9 mouse cellular contexts compared by ENCODE assay signal in the genomic region with DNA sequence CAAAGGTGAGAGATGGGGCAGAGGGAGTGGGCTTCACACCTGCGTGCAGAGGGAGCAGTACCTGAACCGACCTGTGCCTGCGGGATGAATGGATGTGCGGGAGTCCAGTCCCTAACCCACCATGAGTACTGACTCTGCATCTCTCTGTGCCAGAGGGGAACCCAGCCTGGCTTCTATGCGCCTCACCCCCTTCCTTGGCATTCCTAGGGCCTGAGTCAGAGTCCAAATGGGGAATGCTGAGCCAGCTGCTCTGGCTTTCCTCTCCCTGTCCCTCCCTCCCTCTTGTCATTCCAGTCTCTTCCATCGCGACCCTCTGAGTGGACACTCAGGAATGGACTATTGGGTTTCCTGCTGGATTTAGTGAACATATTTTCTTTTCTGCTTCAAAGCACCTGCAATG. TPM values are rescaled to one million over a fixed set of nuclear protein-coding genes. Genes with fewer than 3 reads are reported as not detected.
A peak's percentile ranks its signal among the peaks of the same experiment; 100 is the strongest.
DNase-seq lines count a peak whose midpoint lies in the region; ATAC-seq and TF ChIP-seq lines count a peak whose summit lies in the region.
"Had no signal": no experiment of that assay in that cellular context is flagged by ENCODE, and none has a peak within 500 bp of the region (broad histone marks: within the 10 kb centered on the region; RNA-seq: fewer than 3 reads in every experiment).

No protein-coding gene starts in this region.

- H3ac ChIP-seq in myocyte (ENCODE audit: control insufficient read depth, insufficient read length): peak overlapping the region; percentile 6

- no peaks in the 10 kb centered on the region for H3K36me3 ChIP-seq in liver, postnatal 0 days (replicated peaks; ENCODE audit: insufficient read depth, low read length)
- no peaks in the 10 kb centered on the region for H3K36me3 ChIP-seq in myocyte (ENCODE audit: control insufficient read depth, insufficient read depth)
- no peaks in the 10 kb centered on the region for H3K36me3 ChIP-seq in hindbrain, embryonic 13.5 days

- H3K4me3 ChIP-seq in liver, postnatal 0 days (ENCODE audit: low read depth, low read length): no peak overlapping the region
- peak overlapping the region; percentile 31 for H3K4me3 ChIP-seq in myocyte
- H3K4me3 ChIP-seq in hindbrain, embryonic 13.5 days: no peak overlapping the region

- 57% methylated on average over 7 of the region's 7 CpGs for WGBS in liver, postnatal 0 days (ENCODE audit: insufficient replicate concordance)
- WGBS in hindbrain, embryonic 13.5 days: 66% methylated on average over 7 of the region's 7 CpGs

- H3K79me2 ChIP-seq in myocyte (ENCODE audit: control insufficient read depth, insufficient read depth): no peaks in the 10 kb centered on the region

- peaks cover 7% of the 10 kb centered on the region for H3K4me1 ChIP-seq in liver, postnatal 0 days (ENCODE audit: insufficient read depth)
- H3K4me1 ChIP-seq in hindbrain, embryonic 13.5 days (replicated peaks): peaks cover 5% of the 10 kb centered on the region

- no peak for ATAC-seq in liver, postnatal 0 days
- no peak for ATAC-seq in hindbrain, embryonic 13.5 days (ENCODE audit: low FRiP score)
- no peak for ATAC-seq in CD4-positive, CD25-positive, alpha-beta regulatory T cell, adult 4 months

- no peak for DNase-seq in liver, postnatal 0 days
- DNase-seq in liver: no peak
- peak; percentile 97 for DNase-seq in heart, adult 11 months
- DNase-seq in kidney, adult 8-10 months: peak; percentile 80 to 83
- DNase-seq in spleen, adult 12 weeks (ENCODE audit: low spot score): no peak

- no peak overlapping the region for H3K27ac ChIP-seq in liver, postnatal 0 days (ENCODE audit: low read depth)
- no peak overlapping the region for H3K27ac ChIP-seq in hindbrain, embryonic 13.5 days
- H3K27ac ChIP-seq: liver, embryonic 14.5 days had no signal

- H3K9me3 ChIP-seq in liver, postnatal 0 days (ENCODE audit: low read length): no peaks in the 10 kb centered on the region
- H3K9me3 ChIP-seq in hindbrain, embryonic 13.5 days: no peaks in the 10 kb centered on the region

- no peaks in the 10 kb centered on the region for H3K27me3 ChIP-seq in liver, postnatal 0 days (ENCODE audit: insufficient read depth, low read length)
- no peaks in the 10 kb centered on the region for H3K27me3 ChIP-seq in myocyte (ENCODE audit: control insufficient read depth, insufficient read depth, insufficient read length)
- H3K27me3 ChIP-seq in hindbrain, embryonic 13.5 days: peaks cover 40% of the 10 kb centered on the region

- TF ChIP-seq CTCF in liver, postnatal 0 days (IDR thresholded peaks at IDR 0.05; ENCODE audit: low read depth): no peak

- H3K4me2 ChIP-seq in liver, postnatal 0 days (ENCODE audit: low read depth, low read length): 0 out of 2 replicates have a peak overlapping the region, but pooled peaks have one; percentile 68
- H3K4me2 ChIP-seq in myocyte (ENCODE audit: low read depth): peak overlapping the region; percentile 97
- H3K4me2 ChIP-seq in hindbrain, embryonic 13.5 days: no peak overlapping the region

- H3K9ac ChIP-seq in liver, postnatal 0 days (replicated peaks): no peak overlapping the region
- H3K9ac ChIP-seq in hindbrain, embryonic 13.5 days: no peak overlapping the region
- H3K9ac ChIP-seq: liver, embryonic 14.5 days had no signal

- no peak for TF ChIP-seq EP300 in liver, postnatal 0 days (IDR thresholded peaks at IDR 0.05; ENCODE audit: low read depth)

- TF ChIP-seq POLR2A in myocyte (IDR thresholded peaks at IDR 0.05; ENCODE audit: insufficient read length, low read depth): peak; percentile 70

TF ChIP-seq in myocyte, 11 proteins besides CTCF, POLR2A, EP300 and RAD21:
- no peak for TF ChIP-seq TCF3 (IDR thresholded peaks at IDR 0.05; ENCODE audit: insufficient read length, low read depth)
- TF ChIP-seq CEBPB (IDR thresholded peaks at IDR 0.05; ENCODE audit: insufficient read depth, poor library complexity, severe bottlenecking): no peak
- TF ChIP-seq USF1 (IDR thresholded peaks at IDR 0.05; ENCODE audit: low read depth): no peak
- peak; percentile 37 for TF ChIP-seq TCF12 (IDR thresholded peaks at IDR 0.05; ENCODE audit: insufficient read depth, poor library complexity, severe bottlenecking)
- TF ChIP-seq MYOG (IDR thresholded peaks at IDR 0.05; ENCODE audit: control insufficient read depth in 1 of 3, insufficient read depth in 1 of 3, insufficient read length in 2 of 3, low read depth in 2 of 3): peak; percentile 54 to 92 (median 61)
- peak; percentile 14 to 88 (median 80) for TF ChIP-seq MYOD1 (IDR thresholded peaks at IDR 0.05; ENCODE audit: control insufficient read depth in 1 of 3, insufficient read length in 2 of 3, low read depth in 2 of 3)
- no peak for TF ChIP-seq MAX (IDR thresholded peaks at IDR 0.05; ENCODE audit: low read depth)
- peak; percentile 50 for TF ChIP-seq POLR2AphosphoS2 (IDR thresholded peaks at IDR 0.05; ENCODE audit: insufficient read length, low read depth)
- no peak for TF ChIP-seq REST (IDR thresholded peaks at IDR 0.05; ENCODE audit: insufficient read depth, insufficient read length)
- TF ChIP-seq SRF (IDR thresholded peaks at IDR 0.05; ENCODE audit: control insufficient read depth, insufficient read length, low read depth): peak; percentile 50
- no peak for TF ChIP-seq E2F4 (IDR thresholded peaks at IDR 0.05; ENCODE audit: insufficient read depth)

RNA-seq across cellular contexts. Expression of a gene that starts 0.3 kb away (rescaled TPM):
- 0.04 and 0.11 TPM in 2 replicates for polyA plus RNA-seq in liver, postnatal 0 days (2015; fragmentation: Nextera tagmentation; extraction: Ambion mirVana)
- 24.6 TPM for polyA plus RNA-seq in myocyte (2012; fragmentation: generic; extraction: Trizol)
- polyA plus RNA-seq in hindbrain, embryonic 13.5 days (2015; fragmentation: Nextera tagmentation; extraction: Ambion mirVana): 0.16 and 0.21 TPM in 2 replicates
- polyA plus RNA-seq in CD4-positive, CD25-positive, alpha-beta regulatory T cell, adult 4 months (2017; shearing (Covaris generic)): not detected
- polyA plus RNA-seq: liver, embryonic 14.5 days had no signal

RNA-seq across cellular contexts. Expression of a gene that starts 22.4 kb away (rescaled TPM):
- 0.07 and 0.12 TPM in 2 replicates for polyA plus RNA-seq in liver, postnatal 0 days (2015; fragmentation: Nextera tagmentation; extraction: Ambion mirVana)
- 3.1 TPM for polyA plus RNA-seq in myocyte (2012; fragmentation: generic; extraction: Trizol)
- 3.6 and 4.5 TPM in 2 replicates for polyA plus RNA-seq in hindbrain, embryonic 13.5 days (2015; fragmentation: Nextera tagmentation; extraction: Ambion mirVana)
- not detected for polyA plus RNA-seq in CD4-positive, CD25-positive, alpha-beta regulatory T cell, adult 4 months (2017; shearing (Covaris generic))

RNA-seq across cellular contexts. Expression of a gene that starts 35.9 kb away (rescaled TPM):
- polyA plus RNA-seq in liver, postnatal 0 days (2015; fragmentation: Nextera tagmentation; extraction: Ambion mirVana): 30.0 and 31.5 TPM in 2 replicates
- polyA plus RNA-seq in myocyte (2012; fragmentation: generic; extraction: Trizol): 0.42 TPM
- 2.1 TPM in 2 replicates for polyA plus RNA-seq in hindbrain, embryonic 13.5 days (2015; fragmentation: Nextera tagmentation; extraction: Ambion mirVana)
- polyA plus RNA-seq in CD4-positive, CD25-positive, alpha-beta regulatory T cell, adult 4 months (2017; shearing (Covaris generic)): not detected

RNA-seq across cellular contexts. Expression of a gene that starts 42.0 kb away (rescaled TPM):
- polyA plus RNA-seq in liver, postnatal 0 days (2015; fragmentation: Nextera tagmentation; extraction: Ambion mirVana): 0.09 and 0.18 TPM in 2 replicates
- polyA plus RNA-seq in myocyte (2012; fragmentation: generic; extraction: Trizol): 44.0 TPM
- polyA plus RNA-seq in hindbrain, embryonic 13.5 days (2015; fragmentation: Nextera tagmentation; extraction: Ambion mirVana): 0.19 and 0.45 TPM in 2 replicates
- under 1 TPM; 0.13 to 0.48 TPM for polyA plus RNA-seq in CD4-positive, CD25-positive, alpha-beta regulatory T cell, adult 4 months (2017; shearing (Covaris generic))
- polyA plus RNA-seq: liver, embryonic 14.5 days had no signal

Comparison
In these comparisons a context has a peak if more than half of its experiments do, and no peak if none do; other contexts are left out.
1. DNase-seq: peak in heart, adult 11 months (single experiment) and kidney, adult 8-10 months (2 of 2); none in liver, postnatal 0 days (single experiment), liver (single experiment) and spleen, adult 12 weeks (single experiment).
2. RNA of a gene that starts 0.3 kb away (polyA plus RNA-seq): 24.6 TPM in myocyte (single experiment); 0.16 to 0.21 TPM in hindbrain, embryonic 13.5 days, 0.04 to 0.11 TPM in liver, postnatal 0 days and not detected in CD4-positive, CD25-positive, alpha-beta regulatory T cell, adult 4 months; every median in the first group is over 10 times any median in the second.
3. RNA of a gene that starts 35.9 kb away (polyA plus RNA-seq): 30.0 to 31.5 TPM in liver, postnatal 0 days; 2.1 TPM in hindbrain, embryonic 13.5 days, not detected in CD4-positive, CD25-positive, alpha-beta regulatory T cell, adult 4 months and 0.42 TPM in myocyte (single experiment); every median in the first group is over 10 times any median in the second.